Mouse (Mus musculus): ENCODE measurements at regions not wholly inside any gene's neighbourhood (a gene's known extent, or its start where the extent isn't known, plus 50 kb on each side); places are given as distances from the start of the nearest gene placed in this dataset.

GRCm38 (mm10) chr6:22716864-22717557 is 158.3 kb upstream of the Ptprz1 start:
- Histone ChIP-seq H3K9me3 (replicated peaks; ENCODE audit: control insufficient read depth, insufficient read depth, low read length, poor library complexity, severe bottlenecking) (no peaks in the 10 kb centered on the region), H3K36me3 (ENCODE audit: control insufficient read depth, insufficient read depth, low read length, poor library complexity, severe bottlenecking) (no peaks in the 10 kb centered on the region), H3K4me1 (ENCODE audit: control insufficient read depth, insufficient read depth, low read length) (no peaks in the 10 kb centered on the region), H3K9ac (ENCODE audit: low read depth, poor library complexity, severe bottlenecking) (no peak overlapping the region), H3K27me3 (ENCODE audit: control insufficient read depth, insufficient read depth, low read length, poor library complexity, severe bottlenecking) (no peaks in the 10 kb centered on the region), H3K27ac (ENCODE audit: insufficient read depth, low read length) (no peak overlapping the region), H3K4me3 (ENCODE audit: low read depth, low read length) (no peak overlapping the region)
- no peak for TF ChIP-seq POLR2A (IDR thresholded peaks at IDR 0.05; ENCODE audit: insufficient read depth, low read length)
- no peak for TF ChIP-seq EP300 (IDR thresholded peaks at IDR 0.05; ENCODE audit: insufficient read depth, low read depth, low read length)
- TF ChIP-seq CTCF (IDR thresholded peaks at IDR 0.05; ENCODE audit: low read depth, low read length), result no peak

GRCm38 (mm10) chr6:22716144-22716856 is 159.0 kb upstream of the Ptprz1 start:
- H3K27me3 ChIP-seq (ENCODE audit: control insufficient read depth, insufficient read depth, low read length, poor library complexity, severe bottlenecking), result no peaks in the 10 kb centered on the region
- no peak overlapping the region for H3K4me3 ChIP-seq (ENCODE audit: low read depth, low read length)
- no peak overlapping the region for H3K27ac ChIP-seq (ENCODE audit: insufficient read depth, low read length)
- TF ChIP-seq POLR2A (IDR thresholded peaks at IDR 0.05; ENCODE audit: insufficient read depth, low read length), result no peak
- no peak for TF ChIP-seq EP300 (IDR thresholded peaks at IDR 0.05; ENCODE audit: insufficient read depth, low read depth, low read length)
- TF ChIP-seq CTCF (IDR thresholded peaks at IDR 0.05; ENCODE audit: low read depth, low read length), result no peak
- no peaks in the 10 kb centered on the region for H3K36me3 ChIP-seq (ENCODE audit: control insufficient read depth, insufficient read depth, low read length, poor library complexity, severe bottlenecking)
- no peak overlapping the region for H3K9ac ChIP-seq (ENCODE audit: low read depth, poor library complexity, severe bottlenecking)
- H3K9me3 ChIP-seq (replicated peaks; ENCODE audit: control insufficient read depth, insufficient read depth, low read length, poor library complexity, severe bottlenecking), result no peaks in the 10 kb centered on the region
- H3K4me1 ChIP-seq (ENCODE audit: control insufficient read depth, insufficient read depth, low read length), result no peaks in the 10 kb centered on the region

- H3K9ac ChIP-seq (ENCODE audit: low read depth, poor library complexity, severe bottlenecking), result no peak overlapping the region
- H3K9me3 ChIP-seq (replicated peaks; ENCODE audit: control insufficient read depth, insufficient read depth, low read length, poor library complexity, severe bottlenecking), result no peaks in the 10 kb centered on the region
- no peaks in the 10 kb centered on the region for H3K4me1 ChIP-seq (ENCODE audit: control insufficient read depth, insufficient read depth, low read length)
- H3K27me3 ChIP-seq (ENCODE audit: control insufficient read depth, insufficient read depth, low read length, poor library complexity, severe bottlenecking), result no peaks in the 10 kb centered on the region
- no peak overlapping the region for H3K27ac ChIP-seq (ENCODE audit: insufficient read depth, low read length)
- TF ChIP-seq EP300 (IDR thresholded peaks at IDR 0.05; ENCODE audit: insufficient read depth, low read depth, low read length) (no peak), CTCF (IDR thresholded peaks at IDR 0.05; ENCODE audit: low read depth, low read length) (no peak), POLR2A (IDR thresholded peaks at IDR 0.05; ENCODE audit: insufficient read depth, low read length) (no peak)
- H3K36me3 ChIP-seq (ENCODE audit: control insufficient read depth, insufficient read depth, low read length, poor library complexity, severe bottlenecking), result no peaks in the 10 kb centered on the region
- H3K4me3 ChIP-seq (ENCODE audit: low read depth, low read length), result no peak overlapping the region
These were observed 177.1 kb upstream of the Ptprz1 start for GRCm38 (mm10) chr6:22698187-22698586.

- Histone ChIP-seq H3K9ac (ENCODE audit: low read depth, poor library complexity, severe bottlenecking) (no peak overlapping the region), H3K27me3 (ENCODE audit: control insufficient read depth, insufficient read depth, low read length, poor library complexity, severe bottlenecking) (no peaks in the 10 kb centered on the region), H3K4me1 (ENCODE audit: control insufficient read depth, insufficient read depth, low read length) (no peaks in the 10 kb centered on the region), H3K36me3 (ENCODE audit: control insufficient read depth, insufficient read depth, low read length, poor library complexity, severe bottlenecking) (no peaks in the 10 kb centered on the region), H3K9me3 (replicated peaks; ENCODE audit: control insufficient read depth, insufficient read depth, low read length, poor library complexity, severe bottlenecking) (peaks cover 19% of the 10 kb centered on the region), H3K4me3 (ENCODE audit: low read depth, low read length) (no peak overlapping the region), H3K27ac (ENCODE audit: insufficient read depth, low read length) (no peak overlapping the region)
- TF ChIP-seq CTCF (IDR thresholded peaks at IDR 0.05; ENCODE audit: low read depth, low read length), result no peak
- TF ChIP-seq POLR2A (IDR thresholded peaks at IDR 0.05; ENCODE audit: insufficient read depth, low read length), result no peak
- TF ChIP-seq EP300 (IDR thresholded peaks at IDR 0.05; ENCODE audit: insufficient read depth, low read depth, low read length), result no peak
These were observed 186.6 kb upstream of the Ptprz1 start for GRCm38 (mm10) chr6:22688678-22689126.

- Histone ChIP-seq H3K27me3 (ENCODE audit: control insufficient read depth, insufficient read depth, low read length, poor library complexity, severe bottlenecking) (no peaks in the 10 kb centered on the region), H3K4me3 (ENCODE audit: low read depth, low read length) (no peak overlapping the region), H3K9me3 (replicated peaks; ENCODE audit: control insufficient read depth, insufficient read depth, low read length, poor library complexity, severe bottlenecking) (no peaks in the 10 kb centered on the region), H3K9ac (ENCODE audit: low read depth, poor library complexity, severe bottlenecking) (no peak overlapping the region), H3K27ac (ENCODE audit: insufficient read depth, low read length) (no peak overlapping the region), H3K4me1 (ENCODE audit: control insufficient read depth, insufficient read depth, low read length) (no peaks in the 10 kb centered on the region), H3K36me3 (ENCODE audit: control insufficient read depth, insufficient read depth, low read length, poor library complexity, severe bottlenecking) (no peaks in the 10 kb centered on the region)
- TF ChIP-seq CTCF (IDR thresholded peaks at IDR 0.05; ENCODE audit: low read depth, low read length) (no peak), POLR2A (IDR thresholded peaks at IDR 0.05; ENCODE audit: insufficient read depth, low read length) (no peak), EP300 (IDR thresholded peaks at IDR 0.05; ENCODE audit: insufficient read depth, low read depth, low read length) (no peak)
These were observed 200.7 kb upstream of the Ptprz1 start for GRCm38 (mm10) chr6:22674586-22674929.

All from ES-Bruce4 (cell line).